Mouse (Mus musculus): ENCODE results near the gene Ypel1. TPM values are rescaled to one million over a fixed set of nuclear protein-coding genes. Genes with fewer than 3 reads are reported as not detected.
A peak's percentile ranks its signal among the peaks of the same experiment; 100 is the strongest.

The Ypel1 gene
- polyA plus RNA-seq, 1 experiment from 2014 or later = 129 TPM

- WGBS = 76% methylated on average over 7 of the region's 7 CpGs
- H3K9ac ChIP-seq (replicated peaks; ENCODE audit: low read depth, low read length) = no peak overlapping the region
- H3K36me3 ChIP-seq (ENCODE audit: control insufficient read depth, insufficient read depth, low read length) = peaks cover 24% of the 10 kb centered on the region
- H3K4me3 ChIP-seq (ENCODE audit: low read depth, low read length) = no peak overlapping the region
- H3K27me3 ChIP-seq (ENCODE audit: control insufficient read depth, insufficient read depth, low read length) = no peaks in the 10 kb centered on the region
- H3K4me2 ChIP-seq (ENCODE audit: low read depth, low read length) = no peak overlapping the region
- ATAC-seq (ENCODE audit: low read depth) = no peak
- no peak overlapping the region for H3K27ac ChIP-seq (ENCODE audit: low read depth, low read length)
- H3K9me3 ChIP-seq (ENCODE audit: control insufficient read depth, low read length) = no peaks in the 10 kb centered on the region
- H3K4me1 ChIP-seq (ENCODE audit: control insufficient read depth, insufficient read depth, low read length) = no peaks in the 10 kb centered on the region
Measured at GRCm38 (mm10) chr16:17078101-17078500, 8.6 kb downstream of the Ypel1 start.

DNA sequence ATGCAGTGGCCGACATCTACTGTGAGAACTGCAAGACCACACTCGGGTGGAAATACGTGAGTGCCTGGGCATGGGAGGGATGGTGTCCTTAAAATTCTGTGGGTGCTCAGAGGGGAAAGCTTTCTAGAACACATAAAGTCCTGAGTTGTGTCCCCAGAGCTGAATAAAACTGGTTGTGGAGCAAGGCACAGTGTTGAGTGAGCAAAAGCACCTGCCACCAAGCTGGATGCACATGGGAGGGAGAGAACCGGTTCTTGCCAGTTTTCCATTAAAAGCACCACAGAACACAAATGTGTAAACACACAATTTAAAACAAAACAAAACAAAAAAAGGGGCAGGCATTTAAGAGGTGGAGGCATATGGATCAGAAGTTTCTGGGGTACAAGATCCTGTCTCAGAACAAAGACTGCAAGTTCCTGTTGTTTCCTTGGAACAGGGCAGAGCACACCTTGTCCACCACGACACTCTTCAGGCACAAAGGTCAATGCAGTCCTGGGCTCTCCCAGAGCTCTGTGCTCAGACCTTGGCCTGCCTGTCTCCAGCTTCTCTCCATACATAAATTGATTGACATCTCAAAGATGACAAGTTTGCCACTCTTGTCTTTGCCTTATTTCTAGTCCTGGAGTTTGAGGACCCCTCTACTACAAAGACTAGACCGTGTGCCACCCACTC lies 12.8 kb downstream of the Ypel1 start:
- Histone ChIP-seq H3K9ac (replicated peaks; ENCODE audit: low read depth, low read length) (no peak overlapping the region), H3K36me3 (ENCODE audit: control insufficient read depth, insufficient read depth, low read length) (peaks cover 56% of the 10 kb centered on the region), H3K27me3 (ENCODE audit: control insufficient read depth, insufficient read depth, low read length) (no peaks in the 10 kb centered on the region), H3K4me3 (ENCODE audit: low read depth, low read length) (no peak overlapping the region), H3K9me3 (ENCODE audit: control insufficient read depth, low read length) (no peaks in the 10 kb centered on the region), H3K4me2 (ENCODE audit: low read depth, low read length) (no peak overlapping the region), H3K27ac (ENCODE audit: low read depth, low read length) (no peak overlapping the region), H3K4me1 (ENCODE audit: control insufficient read depth, insufficient read depth, low read length) (no peaks in the 10 kb centered on the region)
- no peak for ATAC-seq (ENCODE audit: low read depth)
- 91% methylated on average over 6 of the region's 6 CpGs for WGBS

- 94% methylated on average over 4 of the region's 4 CpGs for WGBS
- Histone ChIP-seq H3K4me1 (ENCODE audit: control insufficient read depth, insufficient read depth, low read length) (no peaks in the 10 kb centered on the region), H3K27me3 (ENCODE audit: control insufficient read depth, insufficient read depth, low read length) (no peaks in the 10 kb centered on the region), H3K9me3 (ENCODE audit: control insufficient read depth, low read length) (no peaks in the 10 kb centered on the region), H3K9ac (replicated peaks; ENCODE audit: low read depth, low read length) (no peak overlapping the region), H3K4me2 (ENCODE audit: low read depth, low read length) (no peak overlapping the region), H3K27ac (ENCODE audit: low read depth, low read length) (no peak overlapping the region), H3K4me3 (ENCODE audit: low read depth, low read length) (no peak overlapping the region), H3K36me3 (ENCODE audit: control insufficient read depth, insufficient read depth, low read length) (peaks cover 80% of the 10 kb centered on the region)
- ATAC-seq (ENCODE audit: low read depth) = no peak
Measured at GRCm38 (mm10) chr16:17085636-17086035, 16.1 kb downstream of the Ypel1 start.

DNA sequence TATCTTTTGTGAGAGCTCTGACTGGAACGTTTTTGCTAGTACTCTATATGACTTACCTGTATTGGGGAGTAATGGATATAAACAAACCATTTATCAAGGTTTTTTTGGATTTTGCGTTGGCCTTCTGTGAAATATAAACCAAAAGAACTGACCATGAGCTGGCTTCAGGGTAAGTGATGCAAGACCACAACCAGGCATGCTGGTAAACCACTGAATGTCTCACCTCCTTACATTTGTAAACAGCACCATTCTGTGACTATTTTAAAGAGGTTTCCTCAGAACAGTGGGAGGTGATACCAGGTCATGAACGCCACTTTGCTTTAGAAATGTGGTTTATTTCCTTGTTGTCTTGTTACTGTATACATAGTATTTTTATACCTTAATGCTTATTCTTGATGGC lies 16.7 kb downstream of the Ypel1 start:
- H3K4me1 ChIP-seq (ENCODE audit: control insufficient read depth, insufficient read depth, low read length) = no peaks in the 10 kb centered on the region
- no peak overlapping the region for H3K27ac ChIP-seq (ENCODE audit: low read depth, low read length)
- H3K9ac ChIP-seq (replicated peaks; ENCODE audit: low read depth, low read length) = no peak overlapping the region
- peaks cover 82% of the 10 kb centered on the region for H3K36me3 ChIP-seq (ENCODE audit: control insufficient read depth, insufficient read depth, low read length)
- WGBS = 89% methylated on average over 3 of the region's 3 CpGs
- H3K9me3 ChIP-seq (ENCODE audit: control insufficient read depth, low read length) = no peaks in the 10 kb centered on the region
- no peaks in the 10 kb centered on the region for H3K27me3 ChIP-seq (ENCODE audit: control insufficient read depth, insufficient read depth, low read length)
- no peak overlapping the region for H3K4me2 ChIP-seq (ENCODE audit: low read depth, low read length)
- no peak overlapping the region for H3K4me3 ChIP-seq (ENCODE audit: low read depth, low read length)
- no peak for ATAC-seq (ENCODE audit: low read depth)

DNA sequence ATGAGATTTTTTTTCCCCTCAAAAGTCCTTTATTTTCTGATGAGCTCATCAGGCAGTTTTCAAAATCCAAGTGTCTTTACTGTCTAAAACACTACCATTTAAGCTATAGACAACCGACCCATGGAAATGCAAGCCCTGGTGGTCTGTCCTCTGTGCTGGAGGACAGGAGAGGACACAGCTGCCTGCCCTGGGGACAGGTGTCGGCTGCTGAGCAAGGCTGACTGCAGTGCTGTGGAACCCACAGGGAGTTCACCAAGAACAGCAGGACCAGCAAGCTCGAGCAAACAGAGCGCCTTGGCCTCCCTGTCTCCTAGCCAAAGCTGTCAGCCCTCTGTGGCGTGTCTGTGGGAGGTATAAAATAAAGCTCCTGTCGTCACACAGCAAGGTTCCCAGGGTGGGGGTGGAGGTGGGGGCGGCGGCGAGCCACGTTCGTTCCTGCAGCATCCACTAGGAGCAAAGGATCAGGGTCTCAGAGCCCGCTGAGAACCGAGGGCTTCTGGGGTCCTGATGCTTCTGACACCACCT lies 17.2 kb downstream of the Ypel1 start:
- Histone ChIP-seq H3K9ac (replicated peaks; ENCODE audit: low read depth, low read length) (no peak overlapping the region), H3K36me3 (ENCODE audit: control insufficient read depth, insufficient read depth, low read length) (peaks cover 82% of the 10 kb centered on the region), H3K27me3 (ENCODE audit: control insufficient read depth, insufficient read depth, low read length) (no peaks in the 10 kb centered on the region), H3K9me3 (ENCODE audit: control insufficient read depth, low read length) (no peaks in the 10 kb centered on the region), H3K4me1 (ENCODE audit: control insufficient read depth, insufficient read depth, low read length) (no peaks in the 10 kb centered on the region), H3K27ac (ENCODE audit: low read depth, low read length) (no peak overlapping the region), H3K4me3 (ENCODE audit: low read depth, low read length) (no peak overlapping the region), H3K4me2 (ENCODE audit: low read depth, low read length) (no peak overlapping the region)
- 73% methylated on average over 13 of the region's 13 CpGs for WGBS
- ATAC-seq (ENCODE audit: low read depth) = no peak

DNA sequence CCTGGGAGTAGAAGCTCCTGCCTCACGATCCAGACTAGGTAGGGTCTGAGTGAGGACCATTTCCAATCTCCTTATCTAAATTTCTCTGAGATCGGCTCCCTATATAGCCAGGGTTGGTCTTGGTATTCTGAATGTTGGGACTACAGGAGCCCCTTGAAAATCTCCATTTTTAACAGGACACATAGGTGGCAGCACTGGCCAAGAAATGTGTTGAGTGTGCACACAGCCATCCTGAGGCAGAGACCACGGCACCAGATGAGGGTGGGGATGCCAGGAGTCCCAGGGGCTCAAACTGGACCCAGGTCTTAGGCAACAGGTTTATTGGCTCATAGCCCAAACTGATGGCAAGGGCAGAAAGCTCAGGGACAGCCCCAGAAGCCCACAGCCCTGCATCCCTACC lies 18.9 kb downstream of the Ypel1 start:
- no peaks in the 10 kb centered on the region for H3K27me3 ChIP-seq (ENCODE audit: control insufficient read depth, insufficient read depth, low read length)
- no peak overlapping the region for H3K27ac ChIP-seq (ENCODE audit: low read depth, low read length)
- H3K4me3 ChIP-seq (ENCODE audit: low read depth, low read length) = no peak overlapping the region
- peaks cover 74% of the 10 kb centered on the region for H3K36me3 ChIP-seq (ENCODE audit: control insufficient read depth, insufficient read depth, low read length)
- 0 out of 2 replicates have a peak, but pooled peaks have one; percentile 31 for ATAC-seq (ENCODE audit: low read depth)
- H3K4me2 ChIP-seq (ENCODE audit: low read depth, low read length) = no peak overlapping the region
- no peaks in the 10 kb centered on the region for H3K9me3 ChIP-seq (ENCODE audit: control insufficient read depth, low read length)
- WGBS = 67% methylated on average over 3 of the region's 3 CpGs
- no peak overlapping the region for H3K9ac ChIP-seq (replicated peaks; ENCODE audit: low read depth, low read length)
- H3K4me1 ChIP-seq (ENCODE audit: control insufficient read depth, insufficient read depth, low read length) = no peaks in the 10 kb centered on the region

- Histone ChIP-seq H3K4me3 (ENCODE audit: low read depth, low read length) (no peak overlapping the region), H3K4me1 (ENCODE audit: control insufficient read depth, insufficient read depth, low read length) (no peaks in the 10 kb centered on the region), H3K4me2 (ENCODE audit: low read depth, low read length) (no peak overlapping the region), H3K9ac (replicated peaks; ENCODE audit: low read depth, low read length) (no peak overlapping the region), H3K9me3 (ENCODE audit: control insufficient read depth, low read length) (no peaks in the 10 kb centered on the region), H3K36me3 (ENCODE audit: control insufficient read depth, insufficient read depth, low read length) (peaks cover 41% of the 10 kb centered on the region), H3K27me3 (ENCODE audit: control insufficient read depth, insufficient read depth, low read length) (no peaks in the 10 kb centered on the region), H3K27ac (ENCODE audit: low read depth, low read length) (no peak overlapping the region)
- ATAC-seq (ENCODE audit: low read depth) = no peak
- WGBS = 94% methylated on average over 3 of the region's 3 CpGs
Measured at GRCm38 (mm10) chr16:17096938-17097337, 27.4 kb downstream of the Ypel1 start.

DNA sequence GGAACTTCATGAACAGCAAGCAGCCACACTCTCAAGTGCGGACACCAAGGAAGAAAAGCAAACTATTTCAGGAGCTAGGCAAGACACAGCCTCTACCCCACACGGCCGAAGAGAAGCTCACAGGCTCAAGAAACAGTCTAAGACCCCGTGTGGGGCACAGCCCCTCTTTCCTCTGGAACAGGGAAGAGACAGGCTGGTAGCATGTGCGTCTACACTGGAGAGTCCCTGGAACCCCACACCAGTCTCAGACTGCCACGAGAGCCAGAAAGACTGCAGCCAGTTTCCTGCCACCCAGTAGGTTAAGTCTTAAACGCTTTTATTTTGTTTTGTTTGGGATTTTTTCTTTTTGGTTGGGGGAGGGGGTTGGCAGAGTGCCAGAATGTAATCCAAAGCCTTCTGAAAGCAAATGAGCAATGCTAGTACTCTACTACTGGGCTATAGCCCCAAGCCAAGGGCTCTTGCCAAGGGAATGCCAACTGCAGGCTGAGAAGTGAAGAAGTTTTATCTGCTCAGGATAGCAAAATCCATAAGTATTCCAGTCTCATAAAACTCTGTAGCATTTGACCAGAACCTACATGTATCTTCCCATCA lies 33.2 kb downstream of the Ypel1 start:
- no peak overlapping the region for H3K27ac ChIP-seq (ENCODE audit: low read depth, low read length)
- ATAC-seq (ENCODE audit: low read depth) = no peak; the same call in 1 of the 2 replicates
- H3K27me3 ChIP-seq (ENCODE audit: control insufficient read depth, insufficient read depth, low read length) = no peaks in the 10 kb centered on the region
- 70% methylated on average over 7 of the region's 7 CpGs for WGBS
- no peaks in the 10 kb centered on the region for H3K9me3 ChIP-seq (ENCODE audit: control insufficient read depth, low read length)
- H3K4me1 ChIP-seq (ENCODE audit: control insufficient read depth, insufficient read depth, low read length) = no peaks in the 10 kb centered on the region
- no peak overlapping the region for H3K9ac ChIP-seq (replicated peaks; ENCODE audit: low read depth, low read length)
- no peak overlapping the region for H3K4me2 ChIP-seq (ENCODE audit: low read depth, low read length)
- H3K4me3 ChIP-seq (ENCODE audit: low read depth, low read length) = no peak overlapping the region
- H3K36me3 ChIP-seq (ENCODE audit: control insufficient read depth, insufficient read depth, low read length) = peaks cover 40% of the 10 kb centered on the region

GRCm38 (mm10) chr16:17104600-17104999 lies 35.1 kb downstream of the Ypel1 start:
- no peaks in the 10 kb centered on the region for H3K9me3 ChIP-seq (ENCODE audit: control insufficient read depth, low read length)
- H3K27me3 ChIP-seq (ENCODE audit: control insufficient read depth, insufficient read depth, low read length) = no peaks in the 10 kb centered on the region
- 91% methylated on average over 4 of the region's 4 CpGs for WGBS
- H3K4me2 ChIP-seq (ENCODE audit: low read depth, low read length) = no peak overlapping the region
- H3K9ac ChIP-seq (replicated peaks; ENCODE audit: low read depth, low read length) = no peak overlapping the region
- peaks cover 32% of the 10 kb centered on the region for H3K36me3 ChIP-seq (ENCODE audit: control insufficient read depth, insufficient read depth, low read length)
- 0 out of 2 replicates have a peak, but pooled peaks cover 2% of the 10 kb centered on the region for H3K4me1 ChIP-seq (ENCODE audit: control insufficient read depth, insufficient read depth, low read length)
- H3K4me3 ChIP-seq (ENCODE audit: low read depth, low read length) = no peak overlapping the region
- ATAC-seq (ENCODE audit: low read depth) = no peak
- H3K27ac ChIP-seq (ENCODE audit: low read depth, low read length) = no peak overlapping the region
